Mouse (Mus musculus) limb, embryonic 14.5 days (tissue): ENCODE results near the gene Ano6. TPM values are rescaled to one million over a fixed set of nuclear protein-coding genes. Genes with fewer than 3 reads are reported as not detected.

Experiments used
- ATAC-seq: fragments of 200-750 bp; cut with Nextera tagmentation; 2 replicates; pipeline ENCODE4 v1.8.0; 2017; ENCODE audit warnings: low read depth, moderate number of reproducible peaks, moderate TSS enrichment; ENCODE audit not compliant: low FRiP score
- DNase-seq: peaks from one replicate; pipeline ENCODE4 v3.0.0-alpha.2; 2015; ENCODE audit warnings: low spot score
- H3K27ac ChIP-seq: fragments of 300-500 bp; sonication (generic); replicated peaks from 2 replicates; pipeline ENCODE4 v1.5.1; 2014; ENCODE audit warnings: low read depth, mild to moderate bottlenecking, low read length, moderate library complexity, mixed read lengths
- H3K27me3 ChIP-seq: fragments of 300-500 bp; sonication (generic); 2 replicates; pipeline ENCODE4 v1.6.1; 2014; ENCODE audit warnings: low read length, mixed read lengths; ENCODE audit not compliant: control insufficient read depth, insufficient read depth
- H3K36me3 ChIP-seq: fragments of 300-500 bp; sonication (generic); 2 replicates; pipeline ENCODE4 v1.6.1; 2014; ENCODE audit warnings: mild to moderate bottlenecking, low read length, moderate library complexity, mixed read lengths; ENCODE audit not compliant: control insufficient read depth, insufficient read depth
- H3K4me1 ChIP-seq: fragments of 300-500 bp; sonication (generic); 2 replicates; pipeline ENCODE4 v1.6.1; 2014; ENCODE audit warnings: antibody characterized with exemption, low read length, mixed read lengths; ENCODE audit not compliant: control insufficient read depth, insufficient read depth
- H3K4me2 ChIP-seq: fragments of 300-500 bp; sonication (generic); replicated peaks from 2 replicates; pipeline ENCODE4 v1.6.1; 2014; ENCODE audit warnings: low read depth, mild to moderate bottlenecking, low read length, moderate library complexity; ENCODE audit not compliant: severe bottlenecking
- H3K4me3 ChIP-seq: fragments of 300-500 bp; sonication (generic); replicated peaks from 2 replicates; pipeline ENCODE4 v1.5.1; 2014; ENCODE audit warnings: low read length
- H3K9ac ChIP-seq: fragments of 300-500 bp; sonication (generic); 2 replicates; pipeline ENCODE4 v1.6.1; 2014; ENCODE audit warnings: mild to moderate bottlenecking, low read depth, low read length, moderate library complexity; ENCODE audit not compliant: severe bottlenecking
- H3K9me3 ChIP-seq: fragments of 300-500 bp; sonication (generic); 2 replicates; pipeline ENCODE4 v1.6.1; 2016; ENCODE audit warnings: low read length; ENCODE audit not compliant: control insufficient read depth
- POLR2A ChIP-seq: fragments of 200-500 bp; IDR thresholded peaks from 2 replicates; pipeline ENCODE4 v1.8.0; 2012; ENCODE audit warnings: inconsistent platforms, mild to moderate bottlenecking, moderate library complexity, borderline replicate concordance; ENCODE audit not compliant: insufficient read depth, insufficient read length; ENCODE audit errors: extremely low read depth
- WGBS: fragments of 180-500 bp; shearing (Covaris S2); extraction: QIAGEN DNeasy Blood & Tissue Kit; methylation state at CpG from one replicate; pipeline ENCODE4 v1.1.7; 2014; 5-methylcytosine and 5-hydroxymethylcytosine counted together
- polyA plus RNA-seq, 2 experiments: library from polyadenylated mRNA; depleted of rRNA in 1 of 2; stranded (reverse) in 1 of 2; unstranded in 1 of 2; fragments of >200 nt; fragmentation: Nextera tagmentation in 1 of 2; extraction: Ambion mirVana in 1 of 2; gene quantifications; 2 replicates each; pipeline versions ENCODE4 v1.2.1 to v1.2.3; 2012 to 2014

Ano6 gene
- polyA plus RNA-seq, 2 experiments: 42.1 to 52.3 TPM

GRCm38 (mm10) chr15:96002958-96003601, 212.4 kb downstream of the Ano6 start:
- Histone ChIP-seq H3K9ac (no peak overlapping the region), H3K9me3 (no peaks in the 10 kb centered on the region), H3K4me2 (no peak overlapping the region), H3K27me3 (no peaks in the 10 kb centered on the region), H3K4me3 (no peak overlapping the region), H3K4me1 (no peaks in the 10 kb centered on the region), H3K27ac (no peak overlapping the region), H3K36me3 (no peaks in the 10 kb centered on the region)
- WGBS: 65% methylated on average over 6 of the region's 6 CpGs
- DNase-seq: no peak
- TF ChIP-seq POLR2A: no peak
- no peak for ATAC-seq

- 50% methylated on average over 14 of the region's 16 CpGs for WGBS
- H3K4me3 ChIP-seq: no peak overlapping the region
- ATAC-seq: peak; percentile 48
Observed at GRCm38 (mm10) chr15:96011640-96012390, 221.2 kb downstream of the Ano6 start.

DNA sequence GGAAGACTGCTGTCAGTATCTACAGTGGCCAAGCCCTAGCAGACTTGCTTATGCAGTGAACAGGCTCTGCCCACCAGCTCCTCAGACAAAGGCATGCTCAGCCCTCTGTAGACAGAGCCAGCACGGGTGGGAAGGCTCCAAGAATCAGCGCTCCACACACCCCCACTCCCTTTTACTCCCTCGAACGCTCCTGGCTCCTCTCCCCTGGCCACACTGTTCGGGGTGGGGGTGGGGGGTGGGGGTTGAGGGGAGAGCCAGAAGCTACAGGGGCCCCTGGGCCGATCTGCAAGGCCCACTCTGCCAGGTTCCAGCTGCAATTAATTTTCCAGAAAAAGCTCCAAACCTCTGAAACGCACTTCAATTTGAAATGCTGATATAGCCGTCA, 221.7 kb downstream of the Ano6 start:
- DNase-seq: peak; percentile 70
- Histone ChIP-seq H3K27me3 (no peaks in the 10 kb centered on the region), H3K4me1 (peaks cover 6% of the 10 kb centered on the region), H3K36me3 (no peaks in the 10 kb centered on the region), H3K9ac (peak overlapping the region; percentile 44), H3K4me2 (peak overlapping the region; percentile 29), H3K27ac (peak overlapping the region; percentile 76), H3K4me3 (no peak overlapping the region), H3K9me3 (peaks cover 5% of the 10 kb centered on the region; the same call in 1 of the 2 replicates)
- peak; percentile 81 for ATAC-seq
- WGBS: 9% methylated on average over 8 of the region's 8 CpGs
- no peak for TF ChIP-seq POLR2A

More at GRCm38 (mm10) chr15:96011640-96012390, 221.2 kb downstream of the Ano6 start:
- H3K9me3 ChIP-seq: peaks cover 5% of the 10 kb centered on the region; the same call in 1 of the 2 replicates
- H3K4me1 ChIP-seq: peaks cover 6% of the 10 kb centered on the region
- H3K9ac ChIP-seq: peak overlapping the region; percentile 44
- no peak for TF ChIP-seq POLR2A
- DNase-seq: peak; percentile 25
- peak overlapping the region; percentile 76 for H3K27ac ChIP-seq
- no peaks in the 10 kb centered on the region for H3K27me3 ChIP-seq
- no peaks in the 10 kb centered on the region for H3K36me3 ChIP-seq
- peak overlapping the region; percentile 29; the same call in 1 of the 2 replicates for H3K4me2 ChIP-seq

- no peak for TF ChIP-seq POLR2A
- Histone ChIP-seq H3K4me3 (no peak overlapping the region), H3K27ac (no peak overlapping the region), H3K9me3 (peaks cover 5% of the 10 kb centered on the region; the same call in 1 of the 2 replicates), H3K9ac (no peak overlapping the region), H3K4me2 (no peak overlapping the region), H3K27me3 (no peaks in the 10 kb centered on the region), H3K36me3 (no peaks in the 10 kb centered on the region), H3K4me1 (peaks cover 6% of the 10 kb centered on the region)
- no peak for ATAC-seq
- no peak for DNase-seq
- WGBS: 88% methylated on average over 4 of the region's 4 CpGs
Observed at GRCm38 (mm10) chr15:96014501-96014900, 223.9 kb downstream of the Ano6 start.

GRCm38 (mm10) chr15:96020465-96020864, 229.8 kb downstream of the Ano6 start:
- no peak for ATAC-seq
- H3K36me3 ChIP-seq: no peaks in the 10 kb centered on the region
- H3K9ac ChIP-seq: no peak overlapping the region
- no peak overlapping the region for H3K4me2 ChIP-seq
- DNase-seq: no peak
- TF ChIP-seq POLR2A: no peak
- H3K4me3 ChIP-seq: no peak overlapping the region
- 91% methylated on average over 3 of the region's 3 CpGs for WGBS
- peaks cover 5% of the 10 kb centered on the region; the same call in 1 of the 2 replicates for H3K9me3 ChIP-seq
- no peaks in the 10 kb centered on the region for H3K27me3 ChIP-seq
- no peaks in the 10 kb centered on the region for H3K4me1 ChIP-seq
- H3K27ac ChIP-seq: no peak overlapping the region
